Mouse (Mus musculus): ENCODE measurements at regions not wholly inside any gene's neighbourhood (a gene's known extent, or its start where the extent isn't known, plus 50 kb on each side); places are given as distances from the start of the nearest gene placed in this dataset.
"Not testable (repeated sequence)": the region's sequence is repeated elsewhere in the genome, so short reads cannot be mapped to it uniquely, and the experiment has no call there.

- DNase-seq (ENCODE audit: low spot score): no peak
These were observed 163.6 kb downstream of the Mterf1b start for GRCm38 (mm10) chr5:4355609-4356224.

GRCm38 (mm10) chr5:4356555-4357273 lies 164.5 kb downstream of the Mterf1b start:
- not testable (repeated sequence) for DNase-seq (ENCODE audit: low spot score)

- not testable (repeated sequence) for DNase-seq (ENCODE audit: low spot score)
These were observed 169.4 kb downstream of the Mterf1b start for GRCm38 (mm10) chr5:4361547-4361946.

- DNase-seq (ENCODE audit: low spot score): not testable (repeated sequence)
These were observed 192.6 kb downstream of the Mterf1b start for GRCm38 (mm10) chr5:4384719-4385118.

- no peak for DNase-seq (ENCODE audit: low spot score)
These were observed 198.9 kb downstream of the Mterf1b start for GRCm38 (mm10) chr5:4391083-4391482.

GRCm38 (mm10) chr5:4394353-4395052 lies 202.3 kb downstream of the Mterf1b start:
- DNase-seq (ENCODE audit: low spot score): not testable (repeated sequence)

- no peak for DNase-seq (ENCODE audit: low spot score)
These were observed 205.9 kb downstream of the Mterf1b start for GRCm38 (mm10) chr5:4398087-4398486.

- no peak for DNase-seq (ENCODE audit: low spot score)
These were observed 225.6 kb downstream of the Mterf1b start for GRCm38 (mm10) chr5:4417761-4418160.
